Mouse (Mus musculus) heart, adult 2 months (tissue): ENCODE measurements around the gene Mkln1.
A peak's percentile ranks its signal among the peaks of the same experiment; 100 is the strongest.

Source experiments
- CTCF ChIP-seq: fragments of 200-600 bp; IDR thresholded peaks from 2 replicates; pipeline ENCODE4 v1.8.1; 2022; ENCODE audit warnings: antibody characterized with exemption, mild to moderate bottlenecking, moderate library complexity
- POLR2A ChIP-seq: fragments of 200-500 bp; IDR thresholded peaks from 2 replicates; pipeline ENCODE4 v1.6.1; 2011; ENCODE audit warnings: mild to moderate bottlenecking, low read depth, low read length, control low read depth; ENCODE audit not compliant: insufficient read depth

- TF ChIP-seq POLR2A (0 out of 2 replicates have a peak, but pooled peaks have one; percentile 40), CTCF (no peak)
These were observed 164.0 kb downstream of the Mkln1 start for GRCm38 (mm10) chr6:31562371-31563080.
